Mouse (Mus musculus): ENCODE measurements around the gene Gm7945. TPM values are rescaled to one million over a fixed set of nuclear protein-coding genes. Genes with fewer than 3 reads are reported as not detected.
"Not testable (repeated sequence)": the region's sequence is repeated elsewhere in the genome, so short reads cannot be mapped to it uniquely, and the experiment has no call there.

Gm7945 gene
- not detected for total RNA-seq (2021)

DNA sequence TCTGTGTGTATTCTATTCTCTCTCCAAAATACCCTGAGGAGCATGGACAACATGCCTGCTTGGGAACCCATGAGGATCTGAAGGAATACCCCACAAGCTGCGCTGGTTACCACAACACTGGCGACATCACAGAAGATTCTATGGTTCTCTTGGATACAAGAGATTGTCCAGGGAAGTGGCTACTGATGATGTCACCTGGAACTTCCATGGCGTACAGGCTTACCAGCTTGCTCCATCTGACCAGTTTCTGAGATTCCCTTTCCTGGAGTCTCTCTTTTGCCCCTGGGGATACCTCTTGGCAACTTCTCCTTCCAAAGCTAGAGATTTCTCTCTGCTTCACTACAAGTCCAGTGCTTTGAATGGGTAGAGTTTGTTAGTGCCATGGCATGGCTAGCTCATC is at the start of gene Gm7945:
Gm7945 (minus strand) TSS at position 101 of the 400 bp plus-strand sequence.
- not testable (repeated sequence) for DNase-seq (ENCODE audit: extremely low spot score in 1 of 2, low spot score in 1 of 2)

- peak in 1 of 2 experiments; percentile 7 for DNase-seq (ENCODE audit: extremely low spot score in 1 of 2, low spot score in 1 of 2)
Observed at GRCm38 (mm10) chr14:41425393-41426075, 39.4 kb upstream of the Gm7945 start.

DNA sequence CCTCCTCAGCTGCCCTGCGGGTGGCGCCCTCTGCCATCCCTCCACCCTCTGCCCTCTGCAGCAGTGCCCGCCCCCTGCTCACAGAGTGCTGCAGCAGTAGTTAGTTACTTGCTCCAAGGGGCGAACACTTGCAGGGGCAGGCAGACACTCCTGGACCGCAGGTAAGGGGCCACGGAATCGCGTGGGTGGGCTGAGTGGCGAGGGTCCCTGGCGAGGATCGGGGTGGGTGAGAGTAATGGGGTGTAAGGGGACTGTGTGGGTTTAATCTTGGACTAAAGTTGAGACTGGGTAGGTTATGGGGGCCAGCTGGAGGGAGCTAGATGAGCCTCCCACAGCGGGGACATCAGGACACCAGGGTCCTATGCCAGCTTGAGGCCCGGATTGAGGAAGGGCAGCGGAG is 38.5 kb upstream of the Gm7945 start:
- not testable (repeated sequence) for DNase-seq (ENCODE audit: extremely low spot score in 1 of 2, low spot score in 1 of 2)

DNA sequence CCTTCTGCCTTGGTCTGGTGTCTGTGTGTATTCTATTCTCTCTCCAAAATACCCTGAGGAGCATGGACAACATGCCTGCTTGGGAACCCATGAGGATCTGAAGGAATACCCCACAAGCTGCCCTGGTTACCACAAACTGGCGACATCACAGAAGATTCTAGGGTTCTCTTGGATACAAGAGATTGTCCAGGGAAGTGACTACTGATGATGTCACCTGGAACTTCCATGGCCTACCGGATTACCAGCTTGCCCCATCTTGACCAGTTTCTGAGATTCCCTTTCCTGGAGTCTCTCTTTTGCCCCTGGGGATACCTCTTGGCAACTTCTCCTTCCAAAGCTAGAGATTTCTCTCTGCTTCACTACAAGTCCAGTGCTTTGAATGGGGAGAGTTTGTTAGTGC is 22.0 kb upstream of the Gm7945 start, which contains the start of gene Gm6482:
Gm6482 (minus strand) TSS at position 101 of the 400 bp plus-strand sequence.
- DNase-seq (ENCODE audit: extremely low spot score in 1 of 2, low spot score in 1 of 2): not testable (repeated sequence)

DNA sequence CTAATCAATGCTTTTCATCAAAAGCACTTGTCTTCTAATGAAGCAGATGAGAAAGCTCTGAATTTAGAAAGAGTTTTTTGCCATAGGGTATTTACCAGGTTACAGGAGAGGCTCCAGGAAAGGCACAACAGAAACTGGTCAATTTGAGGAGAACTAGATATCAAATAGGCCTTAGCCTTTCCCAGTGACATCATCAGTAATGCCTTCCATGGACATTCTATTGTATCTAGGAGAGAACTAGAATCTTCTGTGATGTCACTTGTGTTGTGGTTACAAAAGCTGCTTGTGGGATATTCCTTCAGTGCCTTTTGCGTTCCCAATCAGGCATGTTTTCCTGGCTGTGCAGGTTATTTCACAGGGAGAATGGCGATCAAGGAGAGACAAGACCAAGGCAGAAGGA is 37.9 kb downstream of the Gm7945 start, which contains the start of gene Gm5798:
Gm5798 (plus strand) TSS at position 301 of the 400 bp plus-strand sequence.
- DNase-seq (ENCODE audit: extremely low spot score in 1 of 2, low spot score in 1 of 2): not testable (repeated sequence)

Other genes with a start within 250 kb of the Gm7945 start
- not detected for gene Mbl1, start 234.9 kb downstream of the Gm7945 start, total RNA-seq (2021)
- not detected for gene Sftpd, start 201.2 kb downstream of the Gm7945 start, total RNA-seq (2021)
- not detected for gene Gm2832, start 107.6 kb downstream of the Gm7945 start, total RNA-seq (2021)
- gene Gm5798, start 37.8 kb downstream of the Gm7945 start, total RNA-seq (2021): not detected
- not detected for gene Gm6482, start 21.9 kb upstream of the Gm7945 start, total RNA-seq (2021)
- not detected for gene Gm7954, start 67.1 kb upstream of the Gm7945 start, total RNA-seq (2021)
- gene Gm3486, start 103.1 kb upstream of the Gm7945 start, total RNA-seq (2021): under 1 TPM in 1 of 2 experiments, not detected in 1; 0.47 TPM
- gene Gm7970, start 169.2 kb upstream of the Gm7945 start, total RNA-seq (2021): not detected
- gene 1700049E17Rik2, start 186.8 kb upstream of the Gm7945 start, total RNA-seq (2021): under 1 TPM in 1 of 2 experiments, not detected in 1; 0.25 TPM
- gene Gm3072, start 238.2 kb upstream of the Gm7945 start, total RNA-seq (2021): not detected

Data from layer of hippocampus, postnatal 25 days (tissue).